Mouse (Mus musculus) lung, postnatal 0 days (tissue): ENCODE results near the gene Thap8.

ENCODE experiments used
- CTCF ChIP-seq: IDR thresholded peaks from 2 replicates; pipeline ENCODE4 v1.5.1; 2016; ENCODE audit warnings: antibody characterized with exemption, mild to moderate bottlenecking
- EP300 ChIP-seq: IDR thresholded peaks from 2 replicates; pipeline ENCODE4 v1.6.1; 2016; ENCODE audit warnings: antibody characterized with exemption, mild to moderate bottlenecking, control low read depth

DNA sequence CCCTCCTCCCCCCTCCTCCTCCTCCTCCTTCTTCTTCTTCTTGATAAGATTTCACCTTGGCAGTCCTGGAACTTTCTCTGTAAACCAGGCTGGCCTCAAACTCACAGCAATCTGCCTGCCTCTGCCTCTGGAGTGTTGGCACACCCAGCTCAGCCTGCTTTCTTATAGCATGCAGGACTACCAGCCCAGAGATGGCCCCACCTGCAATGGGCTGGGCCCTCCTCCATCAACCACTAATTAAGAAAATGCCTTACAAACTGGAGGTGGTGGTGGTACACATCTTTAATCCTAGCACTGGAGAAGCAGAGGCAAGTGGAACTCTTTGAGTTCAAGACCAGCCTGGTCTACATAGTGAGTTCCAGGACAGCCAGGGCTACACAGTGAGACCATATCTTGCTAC lies 46.5 kb downstream of the Thap8 start:
- TF ChIP-seq CTCF (no peak), EP300 (no peak)
